Mouse (Mus musculus) hindbrain, embryonic 11.5 days (tissue): Measurements from ENCODE around the gene Usp50. TPM values are rescaled to one million over a fixed set of nuclear protein-coding genes. Genes with fewer than 3 reads are reported as not detected.

Experiments used
- polyA plus RNA-seq: library from polyadenylated mRNA; unstranded; fragments of >200 nt; fragmentation: Nextera tagmentation; extraction: Ambion mirVana; gene quantifications from 2 replicates; pipeline ENCODE4 v1.2.1, GENCODE M21; 2014

The Usp50 gene
- polyA plus RNA-seq, 1 experiment from 2014 or later = 2.6 TPM

Other genes with a start within 250 kb of the Usp50 start
- gene Slc27a2, start 231.1 kb downstream of the Usp50 start, polyA plus RNA-seq = 0.51 and 0.71 TPM in 2 replicates
- 1.8 and 1.9 TPM in 2 replicates for gene Hdc, start 164.2 kb downstream of the Usp50 start, polyA plus RNA-seq
- 79.4 and 84.5 TPM in 2 replicates for gene Gabpb1, start 107.1 kb downstream of the Usp50 start, polyA plus RNA-seq
- gene Usp8, start 76.1 kb downstream of the Usp50 start, polyA plus RNA-seq = 37.8 and 47.8 TPM in 2 replicates
- 33.5 and 43.0 TPM in 2 replicates for gene Trpm7, start 92.8 kb upstream of the Usp50 start, polyA plus RNA-seq
- 34.7 and 35.5 TPM in 2 replicates for gene Sppl2a, start 149.8 kb upstream of the Usp50 start, polyA plus RNA-seq
- 11.1 and 11.3 TPM in 2 replicates for gene Ap4e1, start 225.2 kb upstream of the Usp50 start, polyA plus RNA-seq